Comparison of ENCODE assay signal across 16 mouse cellular contexts in the genomic region with DNA sequence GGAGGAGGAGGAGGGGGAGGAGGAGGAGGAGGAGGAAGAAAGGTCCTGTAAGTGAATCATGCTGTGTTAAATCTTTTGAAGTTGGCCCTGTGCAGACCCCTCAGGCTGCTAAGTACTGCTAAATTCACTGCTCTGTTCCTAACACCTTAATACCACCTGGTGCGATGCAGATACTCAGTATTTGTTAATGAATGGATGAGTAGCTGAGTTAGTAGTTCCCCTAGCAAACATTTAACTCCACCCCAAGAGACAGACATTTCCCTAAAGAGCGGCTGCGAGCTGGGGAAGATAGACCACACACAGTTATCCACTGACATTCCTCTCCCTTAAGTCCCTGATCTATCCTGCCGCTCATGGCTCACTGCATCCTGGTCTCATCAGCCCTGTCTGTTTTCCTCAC.
"Had no signal": no experiment of that assay in that cellular context is flagged by ENCODE, and none has a peak within 500 bp of the region (broad histone marks: within the 10 kb centered on the region; RNA-seq: fewer than 3 reads in every experiment).

No protein-coding gene starts in this region.

- H3K4me1 ChIP-seq: midbrain, embryonic 10.5 days; midbrain, embryonic 13.5 days had no signal

- H3K9me3 ChIP-seq: liver, embryonic 13.5 days; midbrain, embryonic 13.5 days had no signal

- H3K4me3 ChIP-seq: layer of hippocampus, adult 2 months; left cerebral cortex, adult 2 months; liver, embryonic 13.5 days; midbrain, embryonic 10.5 days; midbrain, embryonic 13.5 days had no signal

- H3K27me3 ChIP-seq: liver, embryonic 13.5 days; midbrain, embryonic 13.5 days had no signal

- H3K36me3 ChIP-seq: midbrain, embryonic 10.5 days; midbrain, embryonic 13.5 days had no signal

- DNase-seq: kidney, adult 2 months; kidney, postnatal 25 days; layer of hippocampus, adult 9-11 months; layer of hippocampus, postnatal 36 days; liver, embryonic 13.5 days; lung, adult 2 months; lung, postnatal 14 days; lung, postnatal 4 days; right cerebral cortex, postnatal 25 days; thymus, adult 18-20 months; thymus, postnatal 14 days; thymus, postnatal 4 days had no signal
